Mouse (Mus musculus) activated CD4-positive, CD25-positive, alpha-beta regulatory T cell, adult 9 weeks (primary cell): ENCODE data around the gene Itsn1. TPM values are rescaled to one million over a fixed set of nuclear protein-coding genes. Genes with fewer than 3 reads are reported as not detected.

Experiments
- polyA plus RNA-seq: library from polyadenylated mRNA; unstranded; fragments of 100-300 nt; shearing (Covaris generic); gene quantifications from one replicate; pipeline ENCODE4 v1.2.1, GENCODE M21; 2017

The Itsn1 gene
- polyA plus RNA-seq, result 2.3 TPM

DNA sequence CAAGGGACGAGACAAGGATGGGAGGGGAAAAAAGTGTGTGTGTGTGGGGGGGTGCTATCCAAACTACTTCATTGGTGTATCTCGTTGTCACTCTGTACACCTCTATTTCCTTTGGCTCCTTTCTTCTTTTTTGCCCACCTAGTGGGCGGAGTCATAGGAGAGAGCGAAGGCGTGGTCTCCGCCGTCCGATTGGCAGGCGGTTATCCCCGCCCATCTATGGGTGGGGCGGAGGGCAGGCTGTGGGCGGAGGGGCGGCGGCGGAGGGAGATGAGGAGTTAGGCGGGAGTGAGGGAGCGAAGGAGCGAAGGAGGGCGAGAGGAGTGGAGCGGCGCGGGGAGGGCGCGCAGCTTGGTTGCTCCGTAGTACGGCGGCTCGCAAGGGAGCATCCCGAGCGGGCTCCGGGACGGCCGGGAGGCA is at the start of gene Itsn1:
Itsn1 (plus strand) TSS at position 216 of the 417 bp plus-strand sequence.

DNA sequence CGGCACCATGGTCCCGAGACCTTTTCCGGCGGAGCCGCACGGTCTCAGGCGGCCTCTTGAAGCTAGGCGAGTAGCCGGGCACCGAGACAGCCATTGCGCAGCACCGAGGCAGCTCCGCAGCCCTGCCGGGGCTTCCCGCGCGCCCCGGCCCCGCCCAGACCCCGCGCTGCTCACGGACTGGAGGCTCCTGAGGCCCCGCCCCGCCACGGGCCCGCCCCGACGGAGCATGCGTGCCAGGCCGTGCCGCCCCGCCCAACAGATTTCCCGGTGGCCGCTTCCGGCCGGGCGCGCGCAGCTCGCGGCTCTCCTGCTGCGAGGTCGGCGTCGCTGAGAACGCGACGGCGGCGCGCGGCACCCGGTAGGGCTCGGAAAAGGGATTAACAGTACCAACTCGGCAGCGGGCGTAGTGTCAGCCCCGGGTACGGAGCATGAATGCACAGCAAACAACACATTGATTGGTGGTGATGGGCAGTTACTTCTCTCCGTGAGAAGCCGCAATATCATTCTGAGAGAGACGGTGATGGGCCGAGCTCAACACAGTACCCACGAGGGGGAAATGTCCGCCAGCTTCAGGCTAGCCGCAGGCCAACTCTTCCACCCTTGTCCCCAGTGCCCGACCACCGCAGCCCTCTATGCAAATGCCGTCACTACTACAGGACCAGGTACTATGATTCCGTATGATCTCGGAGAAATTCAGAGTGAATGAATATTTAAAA is 40.3 kb upstream of the Itsn1 start, which contains the start of gene Donson:
Donson (minus strand) TSS at position 152 of the 716 bp plus-strand sequence.

DNA sequence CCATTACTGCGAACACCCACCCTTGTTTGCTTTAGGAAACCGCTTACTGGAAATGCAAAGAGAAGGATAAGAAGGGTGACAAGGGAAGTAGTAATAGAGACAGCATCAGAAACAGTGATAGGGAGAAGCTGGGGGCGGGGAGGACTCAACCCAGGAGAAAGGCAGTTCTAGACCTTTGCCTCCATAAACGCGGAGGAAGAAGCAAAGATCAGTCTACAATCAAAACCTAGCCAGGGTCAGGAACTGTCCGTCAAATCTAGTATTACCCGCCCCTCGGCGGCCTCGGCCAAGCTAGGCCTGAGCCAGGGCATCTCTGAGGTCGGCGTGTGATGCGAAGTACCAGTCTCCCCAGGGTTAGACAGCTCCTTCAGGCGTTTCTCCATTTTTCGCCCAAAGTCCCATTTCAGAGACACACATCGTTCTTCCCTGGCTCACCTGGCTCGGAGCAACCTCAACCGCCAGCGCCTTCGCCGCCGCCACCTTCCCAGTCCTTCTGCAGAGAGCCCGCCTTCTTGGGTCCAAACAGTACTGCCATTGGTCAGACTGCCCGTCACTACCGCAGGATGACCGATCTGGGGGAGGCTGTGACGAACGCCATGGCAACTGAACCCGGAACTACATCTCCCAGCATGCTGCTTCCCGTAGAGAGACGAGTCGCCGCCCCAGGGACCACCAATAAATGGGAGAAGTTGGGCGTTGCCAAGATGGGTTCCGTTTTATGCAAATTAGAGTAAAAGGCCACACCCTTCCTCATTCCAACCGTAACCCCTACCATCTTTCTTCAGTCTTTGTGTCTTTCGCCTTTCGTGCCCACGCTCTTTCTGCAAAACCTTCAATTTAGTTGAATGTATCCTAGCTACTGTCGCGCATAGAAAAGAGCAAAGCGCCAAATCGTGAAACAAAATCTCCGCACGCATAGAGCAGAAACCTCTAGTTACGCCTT is 687 bp upstream of the Itsn1 start, which contains the start of gene Cryzl1:
Cryzl1 (minus strand) TSS at position 853 of the 943 bp plus-strand sequence.

Other genes starting within 250 kb of the Itsn1 start
- 194 TPM for gene Ifnar1, start 244.0 kb upstream of the Itsn1 start, polyA plus RNA-seq
- 14.8 TPM for gene Ifngr2, start 182.2 kb upstream of the Itsn1 start, polyA plus RNA-seq
- 40.6 TPM for gene Tmem50b, start 131.5 kb upstream of the Itsn1 start, polyA plus RNA-seq
- gene Dnajc28, start 110.3 kb upstream of the Itsn1 start, polyA plus RNA-seq, result 2.7 TPM
- gene Gart, start 82.3 kb upstream of the Itsn1 start, polyA plus RNA-seq, result 127 TPM
- 161 TPM for gene Son, start 81.8 kb upstream of the Itsn1 start, polyA plus RNA-seq
- gene Donson, start 40.5 kb upstream of the Itsn1 start, polyA plus RNA-seq, result 9.5 TPM
- gene Cryzl1, start 306 bp upstream of the Itsn1 start, polyA plus RNA-seq, result 79.5 TPM